Mouse (Mus musculus): ENCODE results near the gene Plekho1. TPM values are rescaled to one million over a fixed set of nuclear protein-coding genes. Genes with fewer than 3 reads are reported as not detected.

Gene Plekho1
- polyA plus RNA-seq, 1 experiment from 2014 or later, result 37.0 TPM

GRCm38 (mm10) chr3:96038156-96038555 is 42.4 kb upstream of the Plekho1 start:
- WGBS, result 71% methylated on average over 5 of the region's 5 CpGs
- no peak for TF ChIP-seq CTCF (IDR thresholded peaks at IDR 0.05; ENCODE audit: low read depth)
- Histone ChIP-seq H3K27ac (ENCODE audit: low read depth) (no peak overlapping the region), H3K9me3 (ENCODE audit: low read depth, low read length) (no peaks in the 10 kb centered on the region), H3K36me3 (ENCODE audit: insufficient read depth) (0 out of 2 replicates have a peak, but pooled peaks cover 3% of the 10 kb centered on the region), H3K4me3 (ENCODE audit: low read depth, low read length) (no peak overlapping the region), H3K4me1 (ENCODE audit: insufficient read depth) (no peaks in the 10 kb centered on the region), H3K9ac (no peak overlapping the region), H3K27me3 (ENCODE audit: insufficient read depth, low read length) (no peaks in the 10 kb centered on the region), H3K4me2 (no peak overlapping the region)
- DNase-seq, result no peak
- no peak for ATAC-seq (ENCODE audit: insufficient read depth)

GRCm38 (mm10) chr3:96036796-96037195 is 41.0 kb upstream of the Plekho1 start:
- Histone ChIP-seq H3K4me3 (ENCODE audit: low read depth, low read length) (no peak overlapping the region), H3K4me2 (no peak overlapping the region), H3K9me3 (ENCODE audit: low read depth, low read length) (no peaks in the 10 kb centered on the region), H3K27me3 (ENCODE audit: insufficient read depth, low read length) (no peaks in the 10 kb centered on the region), H3K36me3 (ENCODE audit: insufficient read depth) (0 out of 2 replicates have a peak, but pooled peaks cover 3% of the 10 kb centered on the region), H3K27ac (ENCODE audit: low read depth) (no peak overlapping the region), H3K9ac (no peak overlapping the region), H3K4me1 (ENCODE audit: insufficient read depth) (no peaks in the 10 kb centered on the region)
- TF ChIP-seq CTCF (IDR thresholded peaks at IDR 0.05; ENCODE audit: low read depth), result no peak
- WGBS, result 84% methylated on average over 6 of the region's 6 CpGs
- DNase-seq (no peak), ATAC-seq (ENCODE audit: insufficient read depth) (no peak)

GRCm38 (mm10) chr3:96033046-96033445 is 37.2 kb upstream of the Plekho1 start:
- no peak overlapping the region for H3K27ac ChIP-seq (ENCODE audit: low read depth)
- TF ChIP-seq CTCF (IDR thresholded peaks at IDR 0.05; ENCODE audit: low read depth), result no peak
- H3K36me3 ChIP-seq (ENCODE audit: insufficient read depth), result 0 out of 2 replicates have a peak, but pooled peaks cover 5% of the 10 kb centered on the region
- H3K4me3 ChIP-seq (ENCODE audit: low read depth, low read length), result no peak overlapping the region
- no peak overlapping the region for H3K9ac ChIP-seq
- no peaks in the 10 kb centered on the region for H3K4me1 ChIP-seq (ENCODE audit: insufficient read depth)
- ATAC-seq (ENCODE audit: insufficient read depth), result no peak
- 77% methylated on average over 4 of the region's 4 CpGs for WGBS
- H3K4me2 ChIP-seq, result no peak overlapping the region
- no peaks in the 10 kb centered on the region for H3K9me3 ChIP-seq (ENCODE audit: low read depth, low read length)
- DNase-seq, result no peak
- no peaks in the 10 kb centered on the region for H3K27me3 ChIP-seq (ENCODE audit: insufficient read depth, low read length)

- Histone ChIP-seq H3K27me3 (ENCODE audit: insufficient read depth, low read length) (no peaks in the 10 kb centered on the region), H3K4me2 (no peak overlapping the region), H3K4me3 (ENCODE audit: low read depth, low read length) (no peak overlapping the region), H3K9me3 (ENCODE audit: low read depth, low read length) (no peaks in the 10 kb centered on the region), H3K27ac (ENCODE audit: low read depth) (no peak overlapping the region), H3K36me3 (ENCODE audit: insufficient read depth) (0 out of 2 replicates have a peak, but pooled peaks cover 5% of the 10 kb centered on the region), H3K9ac (no peak overlapping the region), H3K4me1 (ENCODE audit: insufficient read depth) (no peaks in the 10 kb centered on the region)
- WGBS, result 85% methylated on average over 6 of the region's 6 CpGs
- no peak for TF ChIP-seq CTCF (IDR thresholded peaks at IDR 0.05; ENCODE audit: low read depth)
- DNase-seq (no peak), ATAC-seq (ENCODE audit: insufficient read depth) (no peak)
These were observed 36.8 kb upstream of the Plekho1 start for GRCm38 (mm10) chr3:96032652-96033017.

GRCm38 (mm10) chr3:96031991-96032651 is 36.3 kb upstream of the Plekho1 start:
- Histone ChIP-seq H3K4me3 (ENCODE audit: low read depth, low read length) (no peak overlapping the region), H3K4me1 (ENCODE audit: insufficient read depth) (no peaks in the 10 kb centered on the region), H3K27ac (ENCODE audit: low read depth) (no peak overlapping the region), H3K9me3 (ENCODE audit: low read depth, low read length) (no peaks in the 10 kb centered on the region), H3K9ac (no peak overlapping the region), H3K27me3 (ENCODE audit: insufficient read depth, low read length) (no peaks in the 10 kb centered on the region), H3K4me2 (no peak overlapping the region), H3K36me3 (ENCODE audit: insufficient read depth) (0 out of 2 replicates have a peak, but pooled peaks cover 5% of the 10 kb centered on the region)
- ATAC-seq (ENCODE audit: insufficient read depth) (no peak), DNase-seq (no peak)
- TF ChIP-seq CTCF (IDR thresholded peaks at IDR 0.05; ENCODE audit: low read depth), result no peak
- 70% methylated on average over 6 of the region's 6 CpGs for WGBS

GRCm38 (mm10) chr3:96029766-96030165 is 34.0 kb upstream of the Plekho1 start:
- ATAC-seq (ENCODE audit: insufficient read depth) (no peak), DNase-seq (no peak)
- no peaks in the 10 kb centered on the region for H3K9me3 ChIP-seq (ENCODE audit: low read depth, low read length)
- no peak overlapping the region for H3K27ac ChIP-seq (ENCODE audit: low read depth)
- no peaks in the 10 kb centered on the region for H3K27me3 ChIP-seq (ENCODE audit: insufficient read depth, low read length)
- H3K4me2 ChIP-seq, result no peak overlapping the region
- H3K4me1 ChIP-seq (ENCODE audit: insufficient read depth), result no peaks in the 10 kb centered on the region
- WGBS, result 88% methylated on average over 11 of the region's 11 CpGs
- no peak for TF ChIP-seq CTCF (IDR thresholded peaks at IDR 0.05; ENCODE audit: low read depth)
- H3K9ac ChIP-seq, result no peak overlapping the region
- 0 out of 2 replicates have a peak, but pooled peaks cover 5% of the 10 kb centered on the region for H3K36me3 ChIP-seq (ENCODE audit: insufficient read depth)
- H3K4me3 ChIP-seq (ENCODE audit: low read depth, low read length), result no peak overlapping the region

GRCm38 (mm10) chr3:96029336-96029735 is 33.5 kb upstream of the Plekho1 start:
- Histone ChIP-seq H3K36me3 (ENCODE audit: insufficient read depth) (0 out of 2 replicates have a peak, but pooled peaks cover 5% of the 10 kb centered on the region), H3K4me3 (ENCODE audit: low read depth, low read length) (no peak overlapping the region), H3K4me1 (ENCODE audit: insufficient read depth) (no peaks in the 10 kb centered on the region), H3K9ac (no peak overlapping the region), H3K27me3 (ENCODE audit: insufficient read depth, low read length) (no peaks in the 10 kb centered on the region), H3K4me2 (no peak overlapping the region), H3K27ac (ENCODE audit: low read depth) (no peak overlapping the region), H3K9me3 (ENCODE audit: low read depth, low read length) (no peaks in the 10 kb centered on the region)
- 83% methylated on average over 3 of the region's 3 CpGs for WGBS
- no peak for ATAC-seq (ENCODE audit: insufficient read depth)
- DNase-seq, result no peak
- no peak for TF ChIP-seq CTCF (IDR thresholded peaks at IDR 0.05; ENCODE audit: low read depth)

Measured in lung, embryonic 14.5 days (tissue).